Mouse (Mus musculus) cerebral cortex, adult 2 months (tissue): ENCODE measurements around the gene Treml1.

ENCODE experiments used
- WGBS: fragments of 180-500 bp; shearing (Covaris S2); methylation state at CpG from one replicate; pipeline ENCODE4 v1.1.7; 2018; 5-methylcytosine and 5-hydroxymethylcytosine counted together

The Treml1 gene

DNA sequence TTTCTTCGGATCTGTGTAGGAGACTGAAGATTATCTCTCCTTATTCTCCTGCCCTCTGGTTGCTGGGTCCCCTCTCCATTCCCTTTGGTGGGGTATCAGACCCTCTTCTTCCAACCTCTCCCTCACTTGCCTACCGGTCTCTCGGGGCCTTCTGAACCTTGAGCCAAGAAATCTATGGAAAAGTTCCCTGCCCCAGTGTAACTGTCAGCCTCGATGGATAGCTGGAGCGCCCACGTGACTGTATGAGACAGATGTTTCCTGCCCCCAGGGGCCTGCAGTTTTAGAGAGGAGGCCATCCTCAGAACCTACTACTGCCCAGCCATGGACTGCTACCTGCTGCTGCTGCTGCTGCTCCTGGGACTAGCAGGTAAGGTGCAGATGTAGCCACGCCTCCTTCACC lies at the start of gene Treml1:
TSS of gene Treml1 (plus strand) at position 301 of the 400 bp plus-strand sequence.
- WGBS, result 87% methylated on average over 7 of the region's 7 CpGs

DNA sequence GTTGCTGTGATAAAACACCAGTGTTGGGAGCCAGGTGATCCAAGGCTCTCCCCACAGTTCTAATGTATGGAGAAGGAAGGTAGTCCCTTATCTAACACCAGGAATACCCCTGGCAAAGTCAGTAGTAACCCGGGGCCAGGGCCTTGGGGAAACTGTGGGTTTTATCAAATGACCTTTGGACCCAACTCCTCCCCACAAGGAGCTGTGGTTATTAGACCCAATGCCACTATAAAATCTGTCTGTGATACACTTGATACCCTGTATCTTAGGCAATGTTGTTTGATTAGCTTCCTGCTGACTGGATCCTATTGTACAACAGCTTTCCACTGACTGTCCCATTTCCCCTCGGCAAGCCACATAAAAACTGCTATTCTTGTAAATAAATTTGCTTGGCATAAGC lies 47.6 kb upstream of the Treml1 start:
- 85% methylated on average over 2 of the region's 2 CpGs for WGBS

DNA sequence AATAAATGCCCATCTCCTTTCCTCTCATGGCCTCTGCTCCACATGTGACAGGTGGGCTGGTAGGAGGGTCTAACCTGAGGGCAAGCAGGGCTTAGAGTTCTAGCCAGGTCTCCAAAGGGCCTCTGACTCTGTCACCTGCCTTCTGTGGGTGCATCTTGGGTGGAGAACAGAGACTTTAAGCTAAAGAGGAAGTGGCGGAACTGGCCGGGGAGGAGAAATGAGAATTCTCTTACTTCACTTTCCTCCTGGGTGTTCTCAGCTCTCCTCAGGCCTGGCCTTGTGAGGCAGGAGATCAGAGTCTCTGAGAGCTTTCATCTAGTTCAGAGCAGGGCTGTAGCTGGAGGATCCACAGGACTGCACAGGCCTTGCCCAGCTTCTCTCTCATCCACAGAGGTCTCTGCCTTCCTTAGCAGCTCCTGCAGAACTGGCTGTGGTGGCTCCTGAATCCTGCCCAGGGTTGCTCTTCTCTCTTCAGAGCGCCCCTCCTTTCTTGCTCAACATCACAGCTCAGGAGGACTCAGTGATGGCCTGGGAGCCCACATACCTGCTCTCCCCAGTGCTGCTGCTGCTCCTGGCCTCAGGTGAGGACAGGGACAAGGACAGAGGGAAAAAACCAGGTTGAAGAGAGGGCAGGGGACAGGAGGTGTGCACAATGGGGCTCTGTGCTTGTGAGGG lies 43.7 kb upstream of the Treml1 start, which contains the start of gene B430306N03Rik:
TSS of gene B430306N03Rik (plus strand) at position 237 of the 675 bp plus-strand sequence.
- 76% methylated on average over 3 of the region's 3 CpGs for WGBS

DNA sequence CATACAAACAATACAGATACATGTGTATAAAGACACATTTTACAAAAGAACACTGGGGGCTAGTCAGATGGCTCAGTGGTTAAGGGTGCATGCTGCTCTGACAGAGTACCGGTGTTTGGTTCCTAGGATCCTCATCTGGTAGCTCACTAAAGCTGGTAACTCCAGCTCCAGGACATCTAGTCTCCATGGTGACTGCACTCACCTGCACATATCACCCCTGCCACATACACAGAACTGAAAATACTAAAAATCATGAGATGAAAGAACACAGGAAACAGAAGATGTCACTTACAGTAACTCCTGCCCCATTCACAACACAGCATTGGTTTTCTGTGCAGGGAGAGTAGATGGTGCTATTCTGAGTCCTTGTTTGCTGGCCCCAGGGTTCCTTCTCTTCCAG lies 41.0 kb upstream of the Treml1 start:
- WGBS, result 94% methylated on average over 1 of the region's 1 CpGs

DNA sequence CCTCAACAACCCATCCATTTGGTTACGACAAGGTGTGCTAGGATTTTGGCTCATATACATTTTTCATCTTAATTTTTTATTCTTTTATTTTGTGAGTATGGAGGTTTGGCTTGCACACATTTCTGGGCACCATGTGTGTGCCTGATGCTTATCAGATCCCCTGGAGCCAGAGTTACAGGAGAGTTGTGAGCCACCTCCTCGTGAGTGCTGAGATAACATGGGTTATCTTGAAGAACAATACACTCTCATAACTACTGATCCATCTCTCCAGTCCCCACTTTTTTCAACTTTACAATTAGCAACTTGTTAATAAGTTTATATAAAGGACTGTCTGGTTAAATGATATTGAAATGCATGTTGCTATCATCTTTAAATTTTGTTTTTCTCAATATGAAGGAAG lies 38.4 kb upstream of the Treml1 start:
- 89% methylated on average over 2 of the region's 2 CpGs for WGBS

DNA sequence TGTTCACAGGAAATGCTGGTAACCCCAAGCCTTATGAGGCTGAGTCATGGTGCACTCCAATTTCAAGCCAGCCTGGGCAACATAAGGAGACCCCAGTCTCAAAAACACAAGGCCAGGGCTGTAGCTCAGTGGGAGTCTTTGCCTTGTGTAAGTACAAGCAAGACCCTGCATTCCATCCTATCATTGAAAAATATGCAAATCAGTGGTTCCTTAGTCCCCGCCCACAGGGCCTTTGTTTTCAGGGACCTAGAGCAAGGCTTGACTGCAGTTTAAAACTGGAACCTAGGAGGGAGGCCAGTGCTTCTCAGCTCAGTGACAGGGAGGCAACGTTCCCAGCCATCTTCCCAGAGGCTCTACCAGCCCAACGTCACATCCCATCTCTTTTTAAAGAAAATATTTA lies 36.5 kb upstream of the Treml1 start:
- WGBS, result 80% methylated on average over 3 of the region's 3 CpGs

DNA sequence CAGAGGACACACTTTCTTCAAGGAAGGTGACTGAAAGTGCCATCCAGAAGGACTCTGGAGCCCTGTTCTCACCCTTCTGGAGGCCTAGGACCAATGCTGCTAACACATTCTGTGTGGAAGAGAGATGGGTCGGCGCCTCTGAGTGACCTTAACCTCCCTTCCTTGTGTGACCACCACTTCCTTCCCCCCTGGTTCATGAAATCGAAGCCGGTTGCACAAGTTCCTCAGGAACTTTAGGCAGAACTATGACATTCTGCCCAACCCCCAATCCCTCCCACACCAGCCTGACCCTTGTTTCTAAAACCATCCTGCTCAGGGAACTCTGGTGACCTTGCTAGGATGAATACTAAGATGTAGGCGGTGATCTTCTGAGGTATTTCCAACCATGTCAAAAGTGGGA lies 35.5 kb upstream of the Treml1 start:
- WGBS, result 86% methylated on average over 5 of the region's 5 CpGs

DNA sequence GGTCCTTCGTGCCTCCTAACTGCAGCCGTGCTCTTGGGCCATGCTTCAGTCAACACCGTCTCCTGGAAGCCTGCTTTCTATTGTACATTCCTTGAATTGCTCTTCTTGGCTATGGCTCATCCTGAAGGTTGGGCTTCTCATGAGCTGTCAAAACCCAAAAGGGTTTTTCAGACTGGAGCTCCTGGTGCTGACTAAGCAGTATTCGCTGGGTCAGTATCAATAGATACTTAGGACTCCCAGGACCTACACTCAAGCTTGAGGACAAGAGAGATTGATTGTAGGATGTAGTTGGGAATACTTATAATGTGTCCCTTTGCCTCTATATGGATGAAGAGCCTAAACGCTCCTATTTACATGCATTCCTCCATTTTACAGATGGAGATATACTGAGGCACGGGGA lies 34.6 kb upstream of the Treml1 start:
- 96% methylated on average over 6 of the region's 6 CpGs for WGBS

DNA sequence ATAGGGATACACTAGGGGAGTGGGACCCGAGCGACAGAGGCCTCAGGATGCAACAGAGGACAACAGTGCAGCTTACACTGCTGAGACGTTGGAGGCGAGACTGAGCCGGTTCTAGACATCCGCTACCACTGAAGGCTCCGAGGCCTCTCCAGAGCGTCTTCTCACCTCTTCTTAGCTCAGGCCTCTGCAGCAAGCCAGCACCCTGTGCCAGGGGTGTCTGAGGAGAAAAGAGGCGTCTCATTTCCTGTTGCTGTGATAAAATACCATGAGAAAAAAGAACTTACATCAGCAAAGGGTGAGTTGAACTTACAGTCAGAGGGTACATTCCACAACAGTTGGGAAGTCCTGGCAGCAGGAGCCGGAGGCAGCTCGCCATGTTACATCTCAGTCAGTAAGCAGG lies 34.1 kb upstream of the Treml1 start:
- WGBS, result 67% methylated on average over 11 of the region's 11 CpGs

DNA sequence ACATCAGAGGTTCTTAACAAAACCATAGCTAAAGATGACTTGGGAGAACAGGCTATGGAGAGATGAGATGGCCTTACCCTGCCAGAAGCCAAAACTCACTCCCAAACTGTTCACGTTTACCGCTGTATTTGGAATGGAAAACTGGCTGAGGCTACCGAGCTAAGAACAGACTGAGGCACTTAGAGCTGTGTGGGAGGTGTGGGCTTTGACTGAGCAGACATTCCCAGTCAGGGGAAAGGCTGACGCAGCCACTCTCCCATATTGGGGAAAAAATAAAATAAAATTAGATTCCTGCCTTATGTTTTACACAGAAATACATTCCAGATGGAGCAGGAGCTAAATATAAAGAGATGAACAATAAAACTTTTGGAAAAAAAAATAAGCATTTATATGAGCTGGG lies 33.1 kb upstream of the Treml1 start:
- 35% methylated on average over 4 of the region's 4 CpGs for WGBS

DNA sequence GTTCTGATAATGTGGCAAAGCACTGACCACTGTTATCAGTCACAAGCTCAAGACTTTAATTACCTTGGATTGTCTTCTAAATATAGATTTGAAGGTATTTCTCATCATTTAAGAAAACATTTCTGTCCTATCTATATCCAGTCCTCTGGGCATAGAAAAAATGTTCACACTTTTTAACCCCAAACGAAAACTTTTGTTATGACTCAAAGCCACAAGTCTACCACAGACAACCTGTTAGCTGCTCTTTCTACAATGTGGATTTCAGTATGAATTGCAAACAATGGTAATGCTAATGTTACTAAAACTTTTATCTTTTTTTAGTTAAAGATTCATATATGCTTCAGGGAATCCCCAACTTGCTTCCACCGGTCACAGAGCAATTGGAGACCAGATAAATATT lies 27.2 kb upstream of the Treml1 start:
- WGBS, result 92% methylated on average over 2 of the region's 2 CpGs

DNA sequence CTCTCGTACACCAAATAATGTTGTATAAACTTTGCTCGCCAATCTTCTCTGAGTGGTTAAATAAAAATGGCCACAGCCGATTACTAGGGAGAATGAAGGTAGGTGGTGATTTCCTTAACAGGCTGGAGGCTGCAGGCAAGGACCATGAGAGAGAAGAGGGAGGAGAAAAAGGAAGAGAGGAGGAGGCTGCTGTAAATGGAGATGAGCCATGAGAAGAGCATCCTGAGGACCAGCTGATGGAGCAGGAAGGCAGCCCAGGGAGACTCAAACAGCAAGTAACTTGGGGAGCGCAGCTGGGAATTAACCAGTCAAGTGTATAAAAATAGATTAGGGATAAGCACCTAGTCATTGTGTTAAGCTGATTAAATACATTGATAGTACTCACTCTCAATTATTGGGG lies 25.5 kb upstream of the Treml1 start:
- 58% methylated on average over 4 of the region's 4 CpGs for WGBS

DNA sequence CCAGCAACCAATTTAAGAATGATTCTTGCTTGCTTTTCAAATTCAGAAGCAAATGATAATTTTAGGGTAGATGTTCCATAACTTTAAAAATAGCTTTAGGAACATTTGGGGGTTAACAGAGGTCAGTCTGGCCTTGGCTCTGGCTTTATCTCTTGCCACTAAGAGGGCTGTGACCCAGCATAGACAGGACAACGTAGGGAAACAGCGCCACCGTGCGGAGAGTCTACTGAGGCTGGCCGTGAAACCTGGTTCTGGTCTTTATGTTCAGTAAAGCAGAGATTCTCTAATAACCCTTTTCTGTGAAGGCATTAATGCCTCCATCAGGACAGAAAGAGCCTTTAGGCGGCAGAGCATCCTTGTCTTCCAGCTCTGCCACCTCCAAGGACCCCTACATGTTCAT lies 22.9 kb upstream of the Treml1 start:
- WGBS, result 7% methylated on average over 6 of the region's 6 CpGs

DNA sequence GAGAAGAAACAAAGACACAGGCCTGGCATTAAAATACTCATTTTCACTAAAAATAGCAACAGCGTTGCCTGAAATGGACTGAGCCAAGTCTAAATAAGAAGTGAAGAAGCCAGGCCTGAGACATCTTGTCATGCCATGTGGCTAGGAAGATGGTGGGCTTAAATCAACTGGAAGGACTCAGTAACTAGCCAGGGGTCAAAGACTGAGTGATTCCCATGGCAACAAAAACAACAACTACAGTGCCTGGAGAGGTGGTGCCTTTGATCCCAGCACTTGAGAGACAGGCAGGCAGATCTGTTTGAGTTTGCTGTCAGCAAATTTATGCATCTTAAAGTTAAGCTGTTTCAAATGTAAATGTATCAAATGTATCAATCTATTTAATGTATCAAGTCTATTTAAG lies 19.4 kb upstream of the Treml1 start:
- WGBS, result 44% methylated on average over 1 of the region's 1 CpGs

DNA sequence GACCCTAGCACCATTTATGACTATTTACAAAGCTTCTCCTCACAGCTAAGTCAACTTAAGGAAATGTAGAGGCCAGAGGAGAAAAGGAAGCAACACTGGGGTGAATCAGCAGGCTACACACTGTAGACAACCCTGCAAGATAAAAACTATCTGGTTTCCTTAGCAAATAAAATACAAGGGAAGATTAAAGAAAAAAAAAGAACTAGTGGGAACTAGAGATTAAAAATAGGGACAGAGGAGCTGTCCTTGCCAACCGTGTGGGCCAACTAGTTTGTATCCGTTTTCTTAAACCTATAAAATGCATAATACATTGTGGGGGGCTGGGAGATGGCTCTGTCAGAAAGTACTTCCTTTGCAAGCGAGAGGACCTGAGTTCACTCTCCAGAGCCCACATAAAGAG lies 17.8 kb upstream of the Treml1 start:
- 44% methylated on average over 3 of the region's 3 CpGs for WGBS

DNA sequence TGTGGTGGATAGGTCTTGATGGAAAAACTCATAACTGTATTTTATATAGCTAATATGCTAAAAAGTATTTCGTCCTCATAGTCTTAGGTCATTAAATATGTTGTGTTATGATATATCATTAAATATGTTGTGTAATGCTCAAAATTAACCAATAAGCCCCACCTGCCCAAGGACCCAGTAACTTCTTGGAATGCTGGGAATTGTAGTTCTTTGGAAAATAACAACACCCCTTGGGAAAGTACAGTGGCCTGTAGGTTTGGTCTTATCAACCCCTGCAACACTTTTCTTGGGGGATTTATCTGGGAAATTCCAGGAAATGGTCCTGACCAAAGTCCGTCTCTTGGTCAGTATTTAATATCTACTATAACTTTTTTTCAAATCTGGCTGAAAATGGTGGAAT lies 16.7 kb upstream of the Treml1 start:
- WGBS, result 95% methylated on average over 2 of the region's 2 CpGs

DNA sequence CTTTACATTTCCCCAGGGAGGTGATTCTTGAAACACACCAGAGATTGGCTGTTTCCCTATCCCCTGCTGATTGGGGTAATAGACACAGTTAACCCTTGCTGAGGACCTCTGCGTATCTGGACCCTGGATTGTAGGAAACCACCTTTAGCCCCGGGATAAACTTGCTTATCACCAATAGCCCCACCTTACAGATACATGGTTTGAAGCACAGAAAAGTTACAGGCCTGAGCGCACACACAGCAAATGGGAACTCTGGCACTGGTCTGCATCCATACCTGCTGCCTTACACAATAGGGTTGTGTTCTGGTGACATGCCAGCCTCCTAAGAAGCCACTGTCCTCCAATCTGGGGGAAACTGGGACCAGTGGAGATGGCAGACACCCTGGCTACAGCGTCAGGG lies 13.9 kb upstream of the Treml1 start:
- 81% methylated on average over 4 of the region's 4 CpGs for WGBS

DNA sequence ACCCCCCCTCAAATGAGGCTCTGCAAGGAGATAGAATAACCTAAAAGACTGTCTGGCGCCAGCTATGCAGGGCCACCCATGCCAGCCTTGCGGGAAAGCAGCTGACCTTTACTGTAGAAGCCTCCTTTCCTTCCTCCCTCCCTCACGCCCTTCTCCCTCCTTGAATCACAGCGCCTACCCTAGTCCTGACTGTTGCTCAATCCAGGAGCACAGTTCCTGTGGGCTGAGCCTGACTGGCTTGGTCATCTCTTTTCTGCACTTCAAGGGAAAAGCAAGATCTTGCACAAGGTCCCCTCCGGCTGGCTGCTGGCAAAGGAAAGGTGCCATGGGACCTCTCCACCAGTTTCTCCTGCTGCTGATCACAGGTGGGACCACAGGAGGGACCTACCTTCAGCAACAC lies 13.5 kb upstream of the Treml1 start, which contains the start of gene Trem2:
TSS of gene Trem2 (plus strand) at position 171 of the 400 bp plus-strand sequence.
- WGBS, result 57% methylated on average over 5 of the region's 5 CpGs

DNA sequence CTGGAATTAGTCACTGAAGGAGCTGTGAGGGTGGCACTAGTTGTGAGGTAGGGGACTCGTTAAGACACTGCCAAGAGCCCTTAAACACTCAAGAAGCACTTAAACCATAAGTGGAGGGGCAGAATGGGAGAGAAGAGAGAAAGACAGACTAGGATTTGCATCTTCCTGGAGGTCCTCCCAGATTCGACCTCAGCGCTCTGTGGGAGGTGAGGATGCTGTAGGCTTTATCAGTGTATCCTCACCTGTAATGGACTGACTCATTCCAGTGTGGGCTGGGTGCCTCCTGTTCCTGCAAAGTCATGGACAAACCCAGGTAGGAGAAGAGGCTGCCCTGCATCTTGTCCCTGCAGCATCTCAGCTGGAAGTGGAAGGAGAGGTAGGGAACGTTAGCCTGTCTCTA lies 12.9 kb upstream of the Treml1 start:
- 52% methylated on average over 4 of the region's 4 CpGs for WGBS

DNA sequence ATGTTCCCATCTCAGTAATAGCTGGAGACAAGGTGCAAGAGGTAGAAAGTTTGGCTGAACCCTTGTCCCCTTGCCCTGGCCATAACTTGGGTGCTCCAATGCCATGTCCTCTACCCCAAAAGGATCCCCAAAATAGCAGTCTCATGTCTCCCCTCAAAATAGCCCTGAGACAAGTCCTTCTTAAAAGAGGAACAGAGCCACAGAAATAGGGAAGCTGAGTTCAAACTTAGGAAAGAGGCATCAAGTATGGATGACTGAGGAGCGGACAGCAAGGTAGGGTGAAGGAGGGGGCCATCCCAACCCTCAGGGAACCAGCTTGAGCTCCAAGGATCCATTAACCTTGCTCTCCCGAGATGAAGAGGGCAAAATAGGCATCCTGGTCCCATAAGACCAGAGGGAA lies 12.4 kb upstream of the Treml1 start:
- 71% methylated on average over 2 of the region's 2 CpGs for WGBS

DNA sequence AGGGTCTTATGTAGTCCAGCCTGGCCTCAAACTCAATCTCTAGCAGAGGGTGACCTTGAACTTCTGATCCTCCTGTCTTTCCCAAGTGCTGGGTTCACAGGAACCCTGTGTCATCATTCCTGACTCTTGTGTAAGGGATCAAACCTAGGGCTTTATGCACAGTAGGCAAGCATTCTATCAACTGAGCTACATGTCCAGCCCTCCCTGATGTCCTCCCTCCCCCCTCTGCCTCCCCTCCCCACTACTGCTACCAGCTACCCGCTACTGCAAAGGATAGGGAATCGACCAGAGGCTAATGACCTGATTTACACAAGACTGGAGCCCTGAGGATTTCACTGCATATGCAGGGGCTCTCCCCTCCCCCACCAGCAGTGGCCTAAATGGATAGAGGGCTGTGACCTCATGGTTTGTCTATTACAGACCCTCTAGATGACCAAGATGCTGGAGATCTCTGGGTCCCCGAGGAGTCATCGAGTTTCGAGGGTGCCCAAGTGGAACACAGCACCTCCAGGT lies 9.0 kb upstream of the Treml1 start:
- WGBS, result 81% methylated on average over 5 of the region's 5 CpGs

DNA sequence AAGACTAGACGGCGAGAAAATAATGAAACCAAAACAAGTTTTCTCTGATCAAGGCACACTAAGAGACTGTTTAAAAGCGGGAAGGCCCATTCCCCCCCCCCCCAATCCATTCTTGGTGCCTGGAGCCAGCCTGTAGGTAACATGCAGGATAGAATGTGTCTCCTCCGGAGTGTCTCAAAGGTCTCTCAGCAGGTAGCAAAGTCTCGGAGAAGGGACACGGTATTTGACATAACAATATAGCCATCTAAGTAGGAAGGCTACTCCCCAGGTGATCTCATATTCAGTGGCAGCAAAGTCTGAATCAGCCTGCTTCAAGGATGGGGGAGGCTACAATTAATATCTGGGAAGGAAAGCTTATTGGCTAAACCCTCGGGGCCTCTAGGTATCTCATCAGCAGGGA lies 6.7 kb upstream of the Treml1 start:
- WGBS, result 89% methylated on average over 7 of the region's 7 CpGs

DNA sequence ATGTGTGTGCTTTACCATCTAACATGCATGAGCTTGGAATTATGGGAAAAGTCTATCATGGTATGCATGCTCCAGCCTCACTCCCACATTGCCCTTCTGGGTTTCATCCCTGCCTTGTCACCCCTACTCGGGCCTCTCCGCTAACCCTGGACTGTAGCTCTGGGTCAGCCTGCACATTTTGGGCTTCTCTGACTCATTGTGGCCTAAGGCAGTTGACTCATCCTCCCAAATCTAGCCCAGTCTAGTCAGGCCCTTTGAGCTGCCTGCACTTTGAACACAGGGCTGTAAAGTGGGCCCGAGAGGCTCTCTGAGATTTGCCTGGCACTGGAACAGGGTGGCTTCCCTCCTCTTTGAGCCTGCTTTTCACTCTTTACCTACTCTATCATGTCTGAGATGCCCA lies 3.9 kb upstream of the Treml1 start:
- 80% methylated on average over 3 of the region's 3 CpGs for WGBS

DNA sequence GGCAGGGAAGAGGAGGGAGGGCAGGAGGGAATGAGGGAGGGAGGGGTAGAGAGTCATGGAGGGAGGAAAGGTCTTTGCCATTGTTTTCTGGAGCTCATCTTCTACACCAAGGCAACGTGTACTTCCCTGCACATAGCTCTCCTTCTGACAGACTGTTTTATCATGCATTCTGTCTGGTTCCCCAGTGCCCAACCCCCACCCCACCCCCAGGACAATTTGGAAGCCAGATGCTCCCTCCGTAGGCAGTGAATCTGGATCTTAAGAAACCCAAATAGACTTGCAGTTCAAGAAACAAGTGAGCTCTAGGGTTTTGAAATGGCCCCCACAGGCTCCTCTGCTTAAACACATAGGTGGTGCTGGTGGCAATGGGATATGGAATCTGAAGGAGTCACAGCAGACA lies 1.8 kb upstream of the Treml1 start:
- 38% methylated on average over 2 of the region's 2 CpGs for whole genome bisulfite sequencing
